Mouse (Mus musculus) olfactory bulb, adult 2 months (tissue): Measurements from ENCODE around the gene Gm438.

Experiments used
- CTCF ChIP-seq: fragments of 200-500 bp; IDR thresholded peaks from 2 replicates; pipeline ENCODE4 v1.5.1; 2012; ENCODE audit warnings: low read depth, mild to moderate bottlenecking, low read length, moderate library complexity; ENCODE audit not compliant: insufficient read depth
- POLR2A ChIP-seq: fragments of 200-500 bp; IDR thresholded peaks from 2 replicates; pipeline ENCODE4 v1.6.1; 2012; ENCODE audit warnings: mild to moderate bottlenecking, low read depth, low read length, moderate library complexity; ENCODE audit not compliant: insufficient read depth

DNA sequence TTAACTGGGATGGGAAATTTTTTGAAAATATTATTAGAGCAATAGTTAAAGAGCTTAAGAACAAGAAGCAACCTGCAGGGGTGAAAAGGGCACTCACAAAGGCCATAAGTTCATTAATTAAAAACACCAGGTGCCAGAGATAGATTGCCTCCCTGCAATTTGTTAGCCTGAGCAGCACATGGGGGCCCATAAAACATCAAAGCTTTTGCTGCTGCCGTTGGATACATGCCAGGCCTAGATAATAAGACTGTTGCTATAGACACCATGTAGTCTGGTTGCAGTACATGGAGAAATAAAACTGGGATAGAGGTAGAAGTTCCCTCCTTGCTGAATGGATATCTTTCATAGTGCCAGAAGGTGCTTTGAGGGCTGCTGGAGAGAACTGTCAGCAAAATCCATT lies 37.2 kb downstream of the Gm438 start:
- TF ChIP-seq CTCF (no peak), POLR2A (no peak)
